Mouse (Mus musculus) brain, adult 2 months (tissue): ENCODE results near the gene F8.
"Not testable (repeated sequence)": the region's sequence is repeated elsewhere in the genome, so short reads cannot be mapped to it uniquely, and the experiment has no call there.

Experiments used
- DNase-seq: peaks from one replicate; pipeline ENCODE4 v3.0.0; 2011; ENCODE audit warnings: low read depth, low spot score

The F8 gene

GRCm38 (mm10) chrX:75382195-75382771 lies at the start of gene F8, which contains the start of gene Fundc2:
F8 (minus strand) TSS chrX:75382615.
Fundc2 (plus strand) TSS chrX:75382399.
- peak; percentile 94 for DNase-seq

- peak; percentile 96 for DNase-seq
Observed at GRCm38 (mm10) chrX:75415936-75416785, 33.7 kb upstream of the F8 start, which contains the start of the genes Cmc4, Mtcp1 and Brcc3. Cmc4 (minus strand) TSS chrX:75416584. Mtcp1 (minus strand) TSS chrX:75416588. Brcc3 (plus strand) TSS chrX:75416628.

- DNase-seq = no peak
Observed at GRCm38 (mm10) chrX:75409711-75410110, 27.3 kb upstream of the F8 start.

GRCm38 (mm10) chrX:75403350-75403749 lies 20.9 kb upstream of the F8 start:
- DNase-seq = no peak

GRCm38 (mm10) chrX:75402668-75403067 lies 20.3 kb upstream of the F8 start:
- DNase-seq = no peak

GRCm38 (mm10) chrX:75399471-75399870 lies 17.1 kb upstream of the F8 start:
- no peak for DNase-seq

GRCm38 (mm10) chrX:75381699-75382098 lies 716 bp downstream of the F8 start:
- no peak for DNase-seq

GRCm38 (mm10) chrX:75381176-75381575 lies 1.2 kb downstream of the F8 start:
- no peak for DNase-seq

- DNase-seq = no peak
Observed at GRCm38 (mm10) chrX:75376815-75377214, 5.6 kb downstream of the F8 start.

GRCm38 (mm10) chrX:75372666-75373425 lies 9.6 kb downstream of the F8 start:
- DNase-seq = no peak

GRCm38 (mm10) chrX:75370197-75370596 lies 12.2 kb downstream of the F8 start:
- no peak for DNase-seq

- DNase-seq = peak; percentile 19
Observed at GRCm38 (mm10) chrX:75323556-75323955, 58.9 kb downstream of the F8 start.

GRCm38 (mm10) chrX:75271676-75272075 lies 110.7 kb downstream of the F8 start:
- DNase-seq = peak; percentile 0

GRCm38 (mm10) chrX:75233603-75234376 lies 148.6 kb downstream of the F8 start:
- DNase-seq = not testable (repeated sequence)

GRCm38 (mm10) chrX:75231456-75231855 lies 151.0 kb downstream of the F8 start:
- DNase-seq = no peak

- no peak for DNase-seq
Observed at GRCm38 (mm10) chrX:75163670-75164069, 218.7 kb downstream of the F8 start, which contains the start of gene Smim9. Smim9 (minus strand) TSS chrX:75163770.

- DNase-seq = peak; percentile 28
Observed at GRCm38 (mm10) chrX:75155576-75156243, 226.7 kb downstream of the F8 start.

GRCm38 (mm10) chrX:75152249-75152648 lies 230.2 kb downstream of the F8 start:
- no peak for DNase-seq

- no peak for DNase-seq
Observed at GRCm38 (mm10) chrX:75150304-75150703, 232.1 kb downstream of the F8 start.

GRCm38 (mm10) chrX:75148414-75148813 lies 234.0 kb downstream of the F8 start:
- no peak for DNase-seq

- DNase-seq = peak; percentile 4
Observed at GRCm38 (mm10) chrX:75143124-75143555, 239.3 kb downstream of the F8 start.
